Mouse (Mus musculus) stomach, adult 2 months (tissue): ENCODE data around the gene Ctsll3. TPM values are rescaled to one million over a fixed set of nuclear protein-coding genes. Genes with fewer than 3 reads are reported as not detected.

ENCODE experiments used
- polyA plus RNA-seq: library from polyadenylated mRNA; depleted of rRNA; stranded (reverse); fragments of >200 nt; gene quantifications from 2 replicates; pipeline ENCODE4 v1.2.3, GENCODE M21; 2012; rRNA removed

Ctsll3 gene
- not detected in 2 replicates for polyA plus RNA-seq

DNA sequence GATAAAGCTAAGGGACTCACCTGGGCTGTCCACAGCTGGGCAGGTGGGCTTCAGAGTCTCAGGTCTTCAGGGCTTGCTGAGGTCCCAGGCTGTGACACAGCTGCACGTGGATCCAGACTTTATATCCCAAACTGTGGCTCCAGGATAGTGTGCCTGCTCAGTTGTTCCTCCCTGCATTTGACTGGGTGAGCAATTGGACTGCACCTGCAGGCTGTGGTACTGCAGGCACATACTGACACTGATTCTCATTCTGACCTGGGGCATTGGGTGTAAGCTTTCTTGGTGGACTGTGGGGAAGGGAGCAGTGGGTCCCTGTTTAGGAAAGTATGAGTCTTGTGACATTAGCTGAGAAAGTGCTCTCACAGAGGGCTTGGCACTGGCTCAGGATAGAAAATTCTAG lies at the start of gene Ctsll3:
Gene Ctsll3 (minus strand): TSS at position 101 of the 400 bp plus-strand sequence.

DNA sequence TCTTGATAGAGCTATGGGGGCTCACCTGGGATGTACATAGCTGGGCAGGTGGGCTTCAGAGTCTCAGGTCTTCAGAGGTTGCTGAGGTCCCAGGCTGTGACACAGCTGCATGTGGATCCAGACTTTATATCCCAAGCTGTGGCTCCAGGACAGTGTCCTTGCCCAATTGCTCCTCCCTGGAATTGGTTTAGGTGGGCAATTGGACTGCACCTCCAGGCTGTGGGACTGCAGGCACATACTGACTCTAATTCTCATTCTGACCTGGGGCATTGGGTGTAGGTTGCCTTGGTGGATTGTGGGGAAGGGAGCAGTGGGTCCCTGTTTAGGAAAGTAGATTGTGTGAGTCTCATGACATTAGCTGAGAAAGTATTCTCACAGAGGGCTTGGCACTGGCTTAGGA lies 16.4 kb downstream of the Ctsll3 start, which contains the start of gene BC051665:
Gene BC051665 (minus strand): TSS at position 101 of the 400 bp plus-strand sequence.

Other genes starting within 250 kb of the Ctsll3 start
- 6.9 and 9.0 TPM in 2 replicates for gene Dapk1, start 200.9 kb downstream of the Ctsll3 start, polyA plus RNA-seq
- gene BC051665, start 16.5 kb downstream of the Ctsll3 start, polyA plus RNA-seq = not detected in 2 replicates
- gene 4930486L24Rik, start 61.6 kb upstream of the Ctsll3 start, polyA plus RNA-seq = not detected in 2 replicates
- not detected in 2 replicates for gene Gm49392, start 94.0 kb upstream of the Ctsll3 start, polyA plus RNA-seq
- 0.10 and 0.53 TPM in 2 replicates for gene Ctla2b, start 94.6 kb upstream of the Ctsll3 start, polyA plus RNA-seq
- gene Tpbpb, start 102.0 kb upstream of the Ctsll3 start, polyA plus RNA-seq = not detected in 2 replicates
- not detected in 2 replicates for gene Gm49393, start 132.7 kb upstream of the Ctsll3 start, polyA plus RNA-seq
- 0.08 and 0.12 TPM in 2 replicates for gene Gm49391, start 133.7 kb upstream of the Ctsll3 start, polyA plus RNA-seq
- 0.63 and 1.1 TPM in 2 replicates for gene Ctla2a, start 133.8 kb upstream of the Ctsll3 start, polyA plus RNA-seq
- gene Tpbpa, start 139.1 kb upstream of the Ctsll3 start, polyA plus RNA-seq = not detected in 2 replicates
- not detected in 2 replicates for gene Ctsj, start 203.1 kb upstream of the Ctsll3 start, polyA plus RNA-seq
- gene Ctsq, start 237.8 kb upstream of the Ctsll3 start, polyA plus RNA-seq = not detected in 2 replicates